Comparison of ENCODE assay signal across 9 mouse cellular contexts in the genomic region with DNA sequence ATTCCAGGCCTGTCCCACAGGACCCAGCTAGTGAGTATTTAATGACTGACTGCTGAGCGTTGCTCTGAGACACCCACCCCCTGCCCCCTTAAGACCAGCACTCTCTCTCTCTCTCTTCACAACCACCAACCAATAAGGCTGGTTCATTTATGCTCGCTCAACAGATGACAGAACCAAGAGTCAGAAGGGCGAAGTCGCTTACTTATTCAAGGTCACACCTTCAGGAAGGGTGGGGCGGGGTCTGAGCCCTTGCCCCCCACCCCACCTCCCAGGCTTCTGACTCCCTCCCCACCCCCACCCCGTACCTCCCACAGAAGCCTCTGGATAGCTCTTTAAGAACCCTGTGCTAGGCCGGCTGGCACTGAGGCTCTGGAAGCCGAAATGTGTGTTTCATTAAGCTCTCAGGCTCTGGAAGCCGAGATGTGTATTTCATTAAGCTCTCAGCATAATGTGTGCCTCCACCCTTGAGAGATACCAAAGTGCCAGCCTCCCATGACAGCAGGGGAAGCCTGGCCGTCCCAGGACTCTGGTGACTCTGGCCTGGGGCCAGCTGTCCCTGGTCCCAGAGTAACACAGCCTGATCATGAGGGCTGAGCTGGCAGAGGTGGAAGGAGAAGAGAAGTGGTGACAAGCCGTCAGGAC. TPM values are rescaled to one million over a fixed set of nuclear protein-coding genes. Genes with fewer than 3 reads are reported as not detected.
A peak's percentile ranks its signal among the peaks of the same experiment; 100 is the strongest.
DNase-seq lines count a peak whose midpoint lies in the region; ATAC-seq and TF ChIP-seq lines count a peak whose summit lies in the region.
"Had no signal": no experiment of that assay in that cellular context is flagged by ENCODE, and none has a peak within 500 bp of the region (broad histone marks: within the 10 kb centered on the region; RNA-seq: fewer than 3 reads in every experiment).

No protein-coding gene starts in this region.

- no peak overlapping the region for H3K4me2 ChIP-seq in forebrain, embryonic 11.5 days (ENCODE audit: low read depth, low read length, severe bottlenecking)
- H3K4me2 ChIP-seq in intestine, postnatal 0 days (replicated peaks; ENCODE audit: low read depth), result no peak overlapping the region

- H3K9me3 ChIP-seq in forebrain, embryonic 10.5 days, result no peaks in the 10 kb centered on the region
- no peaks in the 10 kb centered on the region for H3K9me3 ChIP-seq in forebrain, embryonic 11.5 days (ENCODE audit: control insufficient read depth, low read length)
- no peaks in the 10 kb centered on the region for H3K9me3 ChIP-seq in G1E (replicated peaks)
- H3K9me3 ChIP-seq in intestine, postnatal 0 days (ENCODE audit: control insufficient read depth), result no peaks in the 10 kb centered on the region

- no peak for TF ChIP-seq CTCF in G1E (IDR thresholded peaks at IDR 0.05; ENCODE audit: low read depth, low read length)
- TF ChIP-seq CTCF in intestine, postnatal 0 days (IDR thresholded peaks at IDR 0.05; ENCODE audit: low read depth), result no peak

- peaks cover 19% of the 10 kb centered on the region for H3K27me3 ChIP-seq in forebrain, embryonic 10.5 days (ENCODE audit: poor library complexity, severe bottlenecking)
- H3K27me3 ChIP-seq in forebrain, embryonic 11.5 days (ENCODE audit: control insufficient read depth, insufficient read depth, low read length), result no peaks in the 10 kb centered on the region
- H3K27me3 ChIP-seq in G1E (ENCODE audit: insufficient read depth, low read length), result peaks cover 11% of the 10 kb centered on the region; the same call in 1 of the 2 replicates
- no peaks in the 10 kb centered on the region for H3K27me3 ChIP-seq in intestine, postnatal 0 days (replicated peaks; ENCODE audit: control insufficient read depth, insufficient read depth, low read length)

- no peaks in the 10 kb centered on the region for H3K36me3 ChIP-seq in forebrain, embryonic 10.5 days (replicated peaks)
- no peaks in the 10 kb centered on the region for H3K36me3 ChIP-seq in forebrain, embryonic 11.5 days (ENCODE audit: control insufficient read depth, insufficient read depth, low read length)
- no peaks in the 10 kb centered on the region for H3K36me3 ChIP-seq in G1E (replicated peaks)
- H3K36me3 ChIP-seq in intestine, postnatal 0 days (ENCODE audit: control insufficient read depth, insufficient read depth), result no peaks in the 10 kb centered on the region

- no peak overlapping the region for H3K4me3 ChIP-seq in forebrain, embryonic 10.5 days
- no peak overlapping the region for H3K4me3 ChIP-seq in forebrain, embryonic 11.5 days (ENCODE audit: low read depth, low read length)
- peak overlapping the region; percentile 10; the same call in 1 of the 2 replicates for H3K4me3 ChIP-seq in G1E (ENCODE audit: low read depth, low read length)
- H3K4me3 ChIP-seq in intestine, postnatal 0 days (ENCODE audit: low read depth, low read length), result no peak overlapping the region

- no peak for ATAC-seq in forebrain, embryonic 11.5 days (replicated peaks; ENCODE audit: low FRiP score)
- no peak for ATAC-seq in G1E (ENCODE audit: extremely low read depth, insufficient number of reproducible peaks, low FRiP score, poor library complexity, severe bottlenecking)
- ATAC-seq in intestine, postnatal 0 days, result no peak

- WGBS in forebrain, embryonic 10.5 days, result 52% methylated on average over 11 of the region's 11 CpGs
- WGBS in forebrain, embryonic 11.5 days, result 64% methylated on average over 11 of the region's 11 CpGs
- WGBS in intestine, postnatal 0 days, result 52% methylated on average over 11 of the region's 11 CpGs

- H3K4me1 ChIP-seq in forebrain, embryonic 10.5 days, result peaks cover 41% of the 10 kb centered on the region
- H3K4me1 ChIP-seq in forebrain, embryonic 11.5 days (replicated peaks; ENCODE audit: control insufficient read depth, insufficient read depth, low read length), result peaks cover 11% of the 10 kb centered on the region
- H3K4me1 ChIP-seq in G1E (ENCODE audit: insufficient read depth, low read depth, low read length), result peaks cover 4% of the 10 kb centered on the region
- peaks cover under 1% of the 10 kb centered on the region for H3K4me1 ChIP-seq in intestine, postnatal 0 days (replicated peaks; ENCODE audit: control insufficient read depth, insufficient read depth, low read length)

- H3K27ac ChIP-seq in forebrain, embryonic 10.5 days, result peak overlapping the region; percentile 56
- no peak overlapping the region for H3K27ac ChIP-seq in forebrain, embryonic 11.5 days (ENCODE audit: low read depth, low read length)
- H3K27ac ChIP-seq in intestine, postnatal 0 days (ENCODE audit: low read depth, low read length), result no peak overlapping the region

- H3K9ac ChIP-seq in forebrain, embryonic 11.5 days (ENCODE audit: low read length), result no peak overlapping the region
- no peak overlapping the region for H3K9ac ChIP-seq in intestine, postnatal 0 days (ENCODE audit: low read depth, low read length)

- no peak for DNase-seq in forebrain, embryonic 10.5 days (ENCODE audit: extremely low spot score, low spot score)
- no peak for DNase-seq in forebrain, embryonic 11.5 days (ENCODE audit: low spot score)
- DNase-seq in G1E (ENCODE audit: low spot score), result no peak
- peak; percentile 69 for DNase-seq in gastrocnemius, adult 18-20 months (ENCODE audit: low spot score)
- peak; percentile 90 for DNase-seq in heart, postnatal 4 days
- no peak for DNase-seq in frontal cortex, postnatal 10 days (ENCODE audit: low spot score in 2 of 2)
- no peak for DNase-seq in right cerebral cortex, postnatal 10 days (ENCODE audit: low spot score in 2 of 2)
- DNase-seq: right cerebral cortex, adult 18-20 months had no signal

RNA-seq across cellular contexts. Expression of gene Ifnlr1, which starts 33.0 kb away (rescaled TPM):
- polyA plus RNA-seq in forebrain, embryonic 10.5 days (2016; fragmentation: Nextera tagmentation; extraction: Ambion mirVana), result 0.37 and 0.61 TPM in 2 replicates
- polyA plus RNA-seq in forebrain, embryonic 11.5 days (2014; fragmentation: Nextera tagmentation; extraction: Ambion mirVana), result 0.32 and 0.59 TPM in 2 replicates
- total RNA-seq in G1E (2014; fragmentation: Nextera tagmentation) (not detected in 2 replicates), G1E (2017) (under 0.01 and 0.06 TPM in 2 replicates)
- polyA plus RNA-seq in G1E (2012), result not detected in 2 replicates
- total RNA-seq in gastrocnemius, adult 18-20 months (2021), result under 1 TPM; 0.16 to 0.26 TPM
- total RNA-seq in heart, postnatal 4 days (2021), result 1 to 10 TPM; 2.3 to 3.2 TPM
- polyA plus RNA-seq in intestine, postnatal 0 days (2015; fragmentation: Nextera tagmentation; extraction: Ambion mirVana), result 5.5 and 5.9 TPM in 2 replicates

Comparison
In these comparisons a context has a peak if more than half of its experiments do, and no peak if none do; other contexts are left out.
1. DNase-seq: peak in gastrocnemius, adult 18-20 months (single experiment) and heart, postnatal 4 days (single experiment); none in forebrain, embryonic 10.5 days (single experiment), forebrain, embryonic 11.5 days (single experiment), G1E (single experiment), frontal cortex, postnatal 10 days (0 of 2) and right cerebral cortex, postnatal 10 days (0 of 2).